Mouse (Mus musculus) ovary, adult 18-20 months (tissue): ENCODE data around the gene Nt5dc1.
"Not testable (repeated sequence)": the region's sequence is repeated elsewhere in the genome, so short reads cannot be mapped to it uniquely, and the experiment has no call there.

Experiments used
- DNase-seq: peaks from one replicate; pipeline ENCODE4 v3.0.0; 2022; ENCODE audit warnings: low spot score, mixed read lengths

The Nt5dc1 gene

DNA sequence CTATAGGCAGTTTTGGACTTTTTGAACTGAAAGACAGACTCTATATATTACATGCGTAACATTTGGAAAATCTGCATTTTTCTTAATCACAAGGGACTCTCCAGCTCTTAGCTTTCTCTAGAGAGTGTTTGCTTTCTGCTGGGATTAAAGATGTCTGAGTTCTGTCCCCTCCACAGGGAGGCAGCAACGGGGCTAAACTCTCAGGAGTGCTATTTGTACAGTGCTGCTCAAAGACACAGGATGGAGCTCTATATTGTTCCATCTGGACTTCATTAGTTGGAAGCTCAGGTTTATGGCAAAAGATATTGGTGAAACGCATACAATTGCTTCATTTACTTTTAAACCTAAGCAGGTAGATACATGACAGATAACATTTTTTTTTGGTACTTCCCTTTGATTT, 105.8 kb downstream of the Nt5dc1 start:
- DNase-seq: no peak

DNA sequence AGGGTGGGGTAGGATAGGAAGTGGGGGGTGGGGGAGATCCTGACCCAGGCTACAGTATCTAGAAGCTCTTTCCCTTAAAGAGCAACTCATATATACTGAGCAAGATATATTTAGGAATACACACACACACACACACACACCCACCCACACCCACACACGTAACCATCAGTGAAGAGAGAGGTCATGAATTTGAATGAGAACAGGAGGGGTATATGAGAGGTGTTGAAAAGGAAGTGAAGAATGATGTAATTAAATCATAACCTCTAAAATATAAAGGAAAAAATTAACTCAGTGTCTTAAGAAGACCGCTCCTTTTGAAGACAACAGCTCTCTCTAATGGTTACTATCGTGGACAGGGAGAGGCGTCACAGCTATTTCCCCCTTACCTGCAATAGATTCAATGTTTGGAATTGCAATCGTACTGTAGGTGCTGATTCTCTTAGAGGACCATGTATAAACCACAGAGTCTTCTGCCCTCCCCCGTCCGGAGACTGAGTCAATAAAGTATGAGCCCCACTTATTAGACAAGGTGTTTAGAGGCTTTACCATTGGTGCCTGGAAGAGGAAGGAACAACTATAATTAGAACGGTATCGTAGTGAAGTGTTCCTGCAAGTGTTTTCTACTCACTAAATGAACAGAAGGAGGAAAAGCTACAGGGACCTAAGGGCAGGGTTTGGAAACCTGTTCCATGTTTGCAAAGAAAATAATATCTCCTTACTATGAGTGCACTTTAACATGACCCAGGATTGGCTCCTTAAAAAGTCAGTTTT, 108.3 kb downstream of the Nt5dc1 start:
- DNase-seq: no peak

GRCm38 (mm10) chr10:34307070-34307469, 111.3 kb downstream of the Nt5dc1 start:
- no peak for DNase-seq

DNA sequence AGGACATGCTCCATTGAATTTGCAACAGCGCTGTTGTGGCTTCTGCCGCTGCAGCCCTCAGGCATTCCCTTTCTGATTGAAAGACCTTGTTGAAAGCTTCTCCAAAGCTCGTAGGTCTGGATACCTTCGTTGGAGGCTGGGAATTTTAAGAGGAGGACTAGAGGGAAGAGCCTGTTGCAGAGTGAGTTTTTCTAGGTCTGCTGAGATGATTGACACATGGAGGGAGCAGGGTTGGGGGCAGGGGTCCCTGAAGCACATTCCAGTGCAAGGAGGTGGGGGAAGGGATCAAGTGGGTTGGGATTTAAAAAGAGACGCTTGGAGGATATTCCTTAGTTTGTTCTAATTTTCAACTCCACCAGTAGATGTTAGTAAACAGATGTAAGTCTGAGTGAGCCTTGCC, 118.0 kb downstream of the Nt5dc1 start:
- no peak for DNase-seq

- DNase-seq: no peak
These were observed 120.2 kb downstream of the Nt5dc1 start for GRCm38 (mm10) chr10:34297980-34298753.

- DNase-seq: peak; percentile 87
These were observed 120.9 kb downstream of the Nt5dc1 start, which contains the start of gene Tspyl4 for GRCm38 (mm10) chr10:34297299-34297979. Gene Tspyl4 (plus strand): TSS chr10:34297442.

GRCm38 (mm10) chr10:34296911-34297298, 121.4 kb downstream of the Nt5dc1 start:
- no peak for DNase-seq

- peak; percentile 32 for DNase-seq
These were observed 135.7 kb downstream of the Nt5dc1 start for GRCm38 (mm10) chr10:34282420-34283238.

GRCm38 (mm10) chr10:34281962-34282388, 136.4 kb downstream of the Nt5dc1 start, which contains the start of gene Tspyl1:
Gene Tspyl1 (plus strand): TSS chr10:34282190.
- peak; percentile 94 for DNase-seq

DNA sequence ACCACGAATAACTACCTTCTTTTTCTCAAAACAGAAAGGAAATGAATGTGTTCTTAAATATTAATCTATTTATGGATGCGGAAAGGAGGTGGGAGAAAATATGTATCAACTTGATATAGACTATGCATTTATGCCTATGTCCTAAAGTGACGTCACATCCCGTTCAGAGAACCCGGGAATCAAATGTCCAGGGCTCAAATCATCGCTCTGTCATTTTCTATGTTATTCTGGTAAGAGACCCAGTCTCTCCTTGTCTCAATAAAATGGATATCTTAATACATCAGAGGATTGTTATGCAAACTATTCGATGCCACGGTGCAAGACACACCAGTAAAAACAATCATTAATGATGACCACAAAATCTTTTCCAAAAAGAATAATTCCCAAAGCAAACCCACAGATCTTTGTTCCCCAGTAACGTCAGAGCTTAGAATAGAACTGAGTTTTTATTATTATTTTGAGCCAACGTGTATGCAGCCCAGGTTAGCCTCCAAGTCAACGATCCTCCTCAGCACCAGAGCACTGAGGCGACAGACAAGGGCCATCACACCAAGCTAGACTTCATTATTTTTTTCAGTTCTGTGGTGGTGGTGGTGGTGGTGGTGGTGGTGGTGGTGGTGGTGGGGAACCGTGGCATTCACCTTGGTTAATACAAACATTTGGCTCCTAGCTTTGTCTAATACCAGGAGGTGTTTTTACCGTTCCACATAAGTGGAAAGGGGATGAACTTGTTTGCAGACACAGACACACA, 137.0 kb downstream of the Nt5dc1 start:
- DNase-seq: no peak

DNA sequence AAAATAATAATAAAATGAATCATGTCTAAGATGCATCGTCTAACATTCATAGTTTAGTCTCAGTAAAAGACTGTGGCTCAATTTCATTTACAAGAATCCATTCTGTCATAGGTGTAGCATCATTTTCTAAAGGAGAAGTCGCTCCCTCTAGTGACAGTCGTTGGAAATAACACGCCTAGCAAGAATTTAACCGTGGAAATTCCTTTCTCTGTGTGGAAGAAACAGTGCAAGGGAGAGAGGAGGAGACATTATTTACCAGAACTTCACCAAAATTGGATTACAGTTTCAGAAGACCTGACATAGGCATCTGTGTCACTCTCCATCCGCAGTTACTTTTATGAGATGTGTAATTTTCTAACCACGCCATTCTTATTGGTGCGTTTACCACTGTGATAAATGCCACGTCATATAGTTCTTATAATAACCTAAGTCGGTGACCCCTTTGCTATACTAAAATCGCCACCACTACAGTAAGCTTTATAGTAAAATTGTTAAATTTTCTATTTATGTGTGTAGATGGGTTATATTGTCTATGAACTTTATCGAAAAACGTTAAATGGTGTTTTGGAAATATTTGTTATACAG, 137.7 kb downstream of the Nt5dc1 start:
- DNase-seq: no peak

GRCm38 (mm10) chr10:34271681-34272080, 146.7 kb downstream of the Nt5dc1 start:
- no peak for DNase-seq

- no peak for DNase-seq
These were observed 150.9 kb downstream of the Nt5dc1 start for GRCm38 (mm10) chr10:34267312-34268070.

- no peak for DNase-seq
These were observed 153.2 kb downstream of the Nt5dc1 start for GRCm38 (mm10) chr10:34265106-34265505.

GRCm38 (mm10) chr10:34252833-34253232, 165.5 kb downstream of the Nt5dc1 start:
- not testable (repeated sequence) for DNase-seq

- DNase-seq: no peak
These were observed 168.8 kb downstream of the Nt5dc1 start for GRCm38 (mm10) chr10:34249594-34249993.

DNA sequence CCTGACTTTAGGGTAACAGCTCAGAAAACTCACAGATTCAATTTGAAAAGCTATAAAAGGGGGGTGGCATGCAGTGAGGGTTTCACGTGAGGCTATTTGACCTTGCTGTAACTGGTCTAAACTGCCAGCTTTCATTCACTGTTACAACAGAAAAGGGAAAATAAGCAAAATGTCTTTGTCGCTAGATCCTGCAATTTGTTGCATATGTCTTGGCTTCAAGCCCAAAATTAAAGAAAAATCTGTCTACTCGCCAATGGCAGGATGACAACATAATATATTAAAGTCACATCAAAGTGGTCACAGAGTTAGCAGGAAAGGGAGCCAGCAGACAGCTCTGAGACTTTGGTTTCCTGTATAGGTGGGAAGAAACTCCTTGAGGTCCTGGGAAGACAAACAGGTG, 170.6 kb downstream of the Nt5dc1 start:
- DNase-seq: no peak

DNA sequence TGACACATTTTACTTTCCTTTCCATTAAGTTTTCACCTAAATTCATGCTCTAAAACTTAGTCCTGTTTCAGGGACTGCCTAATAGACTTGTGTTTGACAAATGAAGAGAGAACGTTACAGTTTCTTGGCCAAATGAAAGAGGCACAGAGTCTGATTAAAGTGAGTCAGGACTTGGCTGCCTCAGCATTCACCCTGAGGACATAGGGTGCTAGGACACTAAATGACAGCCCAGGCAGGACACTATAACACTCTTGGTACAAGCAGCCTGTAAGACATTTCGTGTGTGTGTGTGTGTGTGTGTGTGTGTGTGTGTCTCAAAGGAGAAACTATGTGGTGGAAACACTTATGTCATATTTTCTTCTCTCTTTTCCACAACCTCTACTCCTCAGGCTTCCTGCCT, 172.2 kb downstream of the Nt5dc1 start:
- DNase-seq: no peak

DNA sequence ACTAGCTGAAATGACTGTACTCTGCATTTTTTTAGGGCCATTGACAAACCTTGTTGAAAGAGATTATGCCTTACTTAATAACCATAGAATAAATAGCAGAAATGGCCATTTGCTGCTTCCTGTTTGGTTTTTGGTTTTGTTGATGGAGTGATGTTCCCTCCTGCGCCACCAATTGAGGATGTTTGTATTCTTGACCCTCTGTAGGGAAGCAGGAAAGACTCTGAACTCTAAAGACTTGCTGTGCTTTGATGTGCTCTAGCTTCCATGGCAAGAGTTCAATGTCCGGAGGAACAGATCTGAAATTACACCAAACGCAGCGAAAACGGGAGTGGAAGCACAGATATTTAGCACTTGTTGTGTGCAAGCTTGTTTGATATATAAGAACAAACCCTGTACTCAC, 173.6 kb downstream of the Nt5dc1 start:
- no peak for DNase-seq

DNA sequence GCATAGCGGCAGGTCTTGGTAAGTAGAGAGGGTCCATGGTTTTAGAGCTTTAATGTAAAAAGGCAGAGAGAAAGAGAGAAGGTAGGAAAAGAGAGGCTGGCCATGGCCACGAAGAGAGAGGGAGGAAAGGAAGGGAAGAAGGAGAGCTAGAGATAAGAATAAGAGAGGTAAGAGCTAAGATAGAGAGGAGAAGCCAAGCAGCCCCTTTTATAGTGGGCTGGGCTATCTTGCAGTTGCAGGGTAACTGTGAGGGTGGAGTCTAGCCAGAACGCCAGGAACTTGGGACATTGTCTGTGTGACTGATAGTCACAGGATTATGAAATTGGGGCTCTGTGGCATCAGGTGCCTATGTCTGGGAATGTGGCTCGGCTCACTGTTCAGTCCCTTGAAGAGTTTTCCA, 179.8 kb downstream of the Nt5dc1 start:
- no peak for DNase-seq
